Mouse (Mus musculus) heart, postnatal 0 days (tissue): ENCODE data around the gene Hacd1.

Experiments used
- CTCF ChIP-seq: IDR thresholded peaks from 2 replicates; pipeline ENCODE4 v1.5.1; 2016; ENCODE audit warnings: antibody characterized with exemption, control low read depth, low read depth
- EP300 ChIP-seq: IDR thresholded peaks from 2 replicates; pipeline ENCODE4 v1.6.1; 2016; ENCODE audit warnings: antibody characterized with exemption, low read depth

- no peak for TF ChIP-seq CTCF
- no peak for TF ChIP-seq EP300
Measured at GRCm38 (mm10) chr2:14100533-14100932, 44.6 kb upstream of the Hacd1 start.
